Mouse (Mus musculus) layer of hippocampus, postnatal 10 days (tissue): Measurements from ENCODE around the gene Adarb1. TPM values are rescaled to one million over a fixed set of nuclear protein-coding genes. Genes with fewer than 3 reads are reported as not detected.
A peak's percentile ranks its signal among the peaks of the same experiment; 100 is the strongest.

Experiments used
- DNase-seq, 2 experiments: peaks; one replicate each; pipeline ENCODE4 v3.0.0; 2021; ENCODE audit warnings: low spot score in 2 of 2
- total RNA-seq, 2 experiments: library from RNA; stranded (reverse); gene quantifications; 2 replicates each; pipeline ENCODE4 v1.2.3; 2021

Adarb1 gene
- total RNA-seq, 2 experiments from 2014 or later, result 72.1 to 77.3 TPM

GRCm38 (mm10) chr10:77272980-77273730 is 144.9 kb downstream of the Adarb1 start:
- DNase-seq, result no peak

- no peak for DNase-seq
Observed at GRCm38 (mm10) chr10:77269129-77269528, 148.9 kb downstream of the Adarb1 start.

GRCm38 (mm10) chr10:77267027-77267426 is 151.0 kb downstream of the Adarb1 start:
- DNase-seq, result no peak

- no peak for DNase-seq
Observed at GRCm38 (mm10) chr10:77266281-77266680, 151.8 kb downstream of the Adarb1 start.

GRCm38 (mm10) chr10:77260166-77260875 is 157.7 kb downstream of the Adarb1 start:
- no peak for DNase-seq

GRCm38 (mm10) chr10:77258704-77259621 is 159.1 kb downstream of the Adarb1 start, which contains the start of gene Pofut2:
TSS of gene Pofut2 (plus strand) at chr10:77259218.
- peak; percentile 90 to 95 for DNase-seq

- DNase-seq, result no peak
Observed at GRCm38 (mm10) chr10:77258041-77258590, 160.0 kb downstream of the Adarb1 start.

GRCm38 (mm10) chr10:77255676-77256075 is 162.4 kb downstream of the Adarb1 start:
- no peak for DNase-seq

- DNase-seq, result no peak
Observed at GRCm38 (mm10) chr10:77255231-77255630, 162.8 kb downstream of the Adarb1 start.

- peak; percentile 90 to 91 for DNase-seq
Observed at GRCm38 (mm10) chr10:77252790-77253189, 165.3 kb downstream of the Adarb1 start.

- no peak for DNase-seq
Observed at GRCm38 (mm10) chr10:77251784-77252539, 166.1 kb downstream of the Adarb1 start.

GRCm38 (mm10) chr10:77251223-77251783 is 166.8 kb downstream of the Adarb1 start:
- no peak for DNase-seq

GRCm38 (mm10) chr10:77247707-77248106 is 170.4 kb downstream of the Adarb1 start:
- no peak for DNase-seq

- DNase-seq, result no peak
Observed at GRCm38 (mm10) chr10:77247048-77247447, 171.0 kb downstream of the Adarb1 start.

- no peak for DNase-seq
Observed at GRCm38 (mm10) chr10:77244777-77245176, 173.3 kb downstream of the Adarb1 start.

GRCm38 (mm10) chr10:77243572-77244161 is 174.4 kb downstream of the Adarb1 start:
- DNase-seq, result no peak

GRCm38 (mm10) chr10:77242871-77243270 is 175.2 kb downstream of the Adarb1 start:
- DNase-seq, result no peak

GRCm38 (mm10) chr10:77242396-77242795 is 175.7 kb downstream of the Adarb1 start:
- DNase-seq, result no peak

GRCm38 (mm10) chr10:77240764-77241163 is 177.3 kb downstream of the Adarb1 start:
- no peak for DNase-seq
